Mouse (Mus musculus) cerebellum, adult 2 months (tissue): ENCODE data around the gene Cyp2d26. TPM values are rescaled to one million over a fixed set of nuclear protein-coding genes. Genes with fewer than 3 reads are reported as not detected.
A peak's percentile ranks its signal among the peaks of the same experiment; 100 is the strongest.

Experiments
- DNase-seq, 2 experiments: peaks; one replicate each; pipeline ENCODE4 v3.0.0; 2021
- H3K27ac ChIP-seq: fragments of 200-500 bp; 2 replicates; pipeline ENCODE4 v1.5.1; 2012; ENCODE audit warnings: low read length, control low read depth, inconsistent platforms; ENCODE audit not compliant: insufficient read depth
- H3K27me3 ChIP-seq: fragments of 200-500 bp; 2 replicates; pipeline ENCODE4 v1.6.1; 2012; ENCODE audit warnings: inconsistent platforms, mild to moderate bottlenecking, low read length, moderate library complexity; ENCODE audit not compliant: control insufficient read depth, insufficient read depth
- H3K4me1 ChIP-seq: fragments of 200-500 bp; 2 replicates; pipeline ENCODE4 v1.6.1; 2011; ENCODE audit warnings: low read length; ENCODE audit not compliant: control insufficient read depth, insufficient read depth
- H3K4me3 ChIP-seq: fragments of 200-500 bp; replicated peaks from 2 replicates; pipeline ENCODE3; 2011; ENCODE audit warnings: mild to moderate bottlenecking, low read depth, low read length, control low read depth; ENCODE audit not compliant: insufficient read depth
- CTCF ChIP-seq: fragments of 200-500 bp; IDR thresholded peaks from 2 replicates; pipeline ENCODE4 v1.5.1; 2011; ENCODE audit warnings: low read depth, mild to moderate bottlenecking, control low read depth, low read length, moderate library complexity, borderline replicate concordance; ENCODE audit not compliant: insufficient read depth
- POLR2A ChIP-seq: fragments of 200-500 bp; IDR thresholded peaks from 2 replicates; pipeline ENCODE4 v1.6.1; 2011; ENCODE audit warnings: low read length, control low read depth, borderline replicate concordance; ENCODE audit not compliant: insufficient read depth
- WGBS: fragments of 180-500 bp; shearing (Covaris S2); methylation state at CpG from one replicate; pipeline ENCODE4 v1.1.7; 2018; 5-methylcytosine and 5-hydroxymethylcytosine counted together
- polyA plus RNA-seq: library from polyadenylated mRNA; depleted of rRNA; stranded (reverse); fragments of >200 nt; gene quantifications from 2 replicates; pipeline ENCODE4 v1.2.3, GENCODE M21; 2012; rRNA removed

Gene Cyp2d26
- 0.10 and 0.16 TPM in 2 replicates for polyA plus RNA-seq

DNA sequence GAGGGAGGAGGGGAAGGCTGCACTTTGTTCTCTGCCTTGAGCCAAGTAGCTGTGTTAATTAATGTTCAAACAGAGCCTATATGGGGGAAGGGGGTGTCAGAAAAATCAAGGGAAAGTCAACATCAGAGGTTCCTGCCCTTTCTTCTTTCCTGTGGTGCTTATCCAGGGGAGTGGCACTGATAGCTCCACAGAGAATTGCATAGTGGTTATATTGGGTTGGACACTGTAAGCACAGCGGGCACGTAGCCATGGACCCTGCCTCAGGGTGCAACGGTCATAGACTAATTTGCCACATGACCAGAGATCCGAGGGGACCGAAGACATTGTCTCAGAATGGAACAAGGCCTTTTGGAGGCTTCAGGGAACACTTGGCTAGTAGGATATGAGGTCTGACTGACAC is at the start of gene Cyp2d26:
Cyp2d26 (minus strand) TSS at position 18 of the 400 bp plus-strand sequence.
- Histone ChIP-seq H3K4me3 (no peak within 1 kb of the TSS), H3K27ac (no peak within 1 kb of the TSS), H3K4me1 (no peaks in the 10 kb centered on the region), H3K27me3 (no peaks in the 10 kb centered on the region)
- TF ChIP-seq POLR2A (no peak), CTCF (no peak)
- DNase-seq = no peak
- 67% methylated on average over 5 of the region's 5 CpGs for WGBS

- Histone ChIP-seq H3K27me3 (no peaks in the 10 kb centered on the region), H3K4me3 (no peak overlapping the region), H3K4me1 (no peaks in the 10 kb centered on the region), H3K27ac (no peak overlapping the region)
- WGBS = 96% methylated on average over 3 of the region's 3 CpGs
- TF ChIP-seq CTCF = no peak
- TF ChIP-seq POLR2A = no peak
- DNase-seq = no peak
Observed at GRCm38 (mm10) chr15:82839146-82839545, 45.1 kb upstream of the Cyp2d26 start.

DNA sequence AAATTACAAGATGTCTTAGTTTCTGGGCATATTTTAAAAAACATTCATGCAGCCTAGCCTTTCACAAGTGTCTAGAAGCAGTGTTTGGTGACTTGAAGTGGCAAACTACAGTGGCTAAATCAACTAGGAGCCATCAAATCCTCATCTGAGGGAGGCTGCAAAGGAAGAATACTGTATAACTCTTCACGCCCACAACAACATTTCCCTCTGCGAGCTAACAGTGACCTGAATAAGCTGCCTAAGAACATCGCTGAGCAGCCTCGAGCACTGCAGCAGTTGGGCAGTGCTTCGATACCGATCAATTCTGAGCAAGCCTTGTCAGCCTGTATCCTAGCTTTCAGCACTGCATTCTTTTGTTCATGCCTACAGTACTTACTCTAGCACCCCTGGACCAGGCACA is 35.8 kb upstream of the Cyp2d26 start:
- Histone ChIP-seq H3K4me1 (no peaks in the 10 kb centered on the region; the same call in none of the 2 replicates), H3K27me3 (no peaks in the 10 kb centered on the region), H3K4me3 (no peak overlapping the region), H3K27ac (no peak overlapping the region)
- 83% methylated on average over 6 of the region's 6 CpGs for WGBS
- DNase-seq = no peak
- TF ChIP-seq CTCF (no peak), POLR2A (no peak)

GRCm38 (mm10) chr15:82825866-82826265 is 31.8 kb upstream of the Cyp2d26 start:
- no peak for DNase-seq
- TF ChIP-seq POLR2A (no peak), CTCF (no peak)
- no peaks in the 10 kb centered on the region for H3K27me3 ChIP-seq

GRCm38 (mm10) chr15:82822347-82822746 is 28.3 kb upstream of the Cyp2d26 start:
- H3K27me3 ChIP-seq = no peaks in the 10 kb centered on the region
- no peak for TF ChIP-seq CTCF
- no peak for TF ChIP-seq POLR2A
- H3K4me1 ChIP-seq = no peaks in the 10 kb centered on the region; the same call in 1 of the 2 replicates
- H3K27ac ChIP-seq = no peak overlapping the region
- 40% methylated on average over 4 of the region's 4 CpGs for WGBS
- DNase-seq = no peak
- H3K4me3 ChIP-seq = no peak overlapping the region

More at GRCm38 (mm10) chr15:82825866-82826265, 31.8 kb upstream of the Cyp2d26 start:
- Histone ChIP-seq H3K27ac (no peak overlapping the region), H3K4me3 (no peak overlapping the region), H3K4me1 (no peaks in the 10 kb centered on the region; the same call in none of the 2 replicates)

DNA sequence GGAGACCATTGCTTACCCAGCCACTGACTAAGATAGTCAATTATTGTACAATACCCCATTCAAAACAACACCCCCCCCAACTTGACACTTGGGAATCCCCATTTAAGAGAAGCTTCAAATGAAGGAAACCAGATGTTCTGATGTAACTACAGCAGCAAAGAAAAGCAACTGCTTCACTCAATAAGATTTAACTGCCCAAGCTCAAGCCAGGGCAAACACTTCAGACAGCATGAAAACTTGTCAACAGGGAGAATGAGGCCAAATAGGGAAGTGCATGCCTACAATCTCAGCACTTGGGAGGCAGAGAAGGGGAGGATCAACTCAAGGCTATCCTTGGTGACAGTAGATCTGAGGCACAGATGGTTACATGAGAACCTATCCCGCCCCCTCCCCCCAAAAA is 27.6 kb upstream of the Cyp2d26 start:
- Histone ChIP-seq H3K27ac (no peak overlapping the region), H3K4me3 (no peak overlapping the region), H3K4me1 (no peaks in the 10 kb centered on the region; the same call in 1 of the 2 replicates), H3K27me3 (no peaks in the 10 kb centered on the region)
- no peak for DNase-seq
- TF ChIP-seq CTCF (no peak), POLR2A (no peak)
- 93% methylated on average over 1 of the region's 1 CpGs for WGBS

DNA sequence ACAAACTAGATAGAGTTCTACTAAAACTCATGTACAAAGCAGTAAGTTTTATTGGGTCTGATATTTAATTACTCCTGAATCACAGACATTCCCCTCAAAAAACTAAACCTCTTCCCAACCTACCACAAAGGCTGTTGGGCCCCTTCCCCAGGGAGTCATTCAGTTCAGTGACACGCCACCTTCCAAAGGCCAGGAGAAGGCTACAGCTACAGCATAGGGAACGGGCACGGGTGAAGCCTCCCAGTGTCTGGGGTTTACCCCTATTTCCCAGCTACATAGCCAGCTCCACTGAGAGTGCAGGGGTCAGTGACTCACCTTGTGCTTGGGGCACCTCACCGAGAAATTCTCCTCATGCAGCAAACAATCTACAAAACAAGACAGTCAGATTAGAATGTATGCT is 21.2 kb upstream of the Cyp2d26 start:
- 90% methylated on average over 4 of the region's 4 CpGs for WGBS
- no peaks in the 10 kb centered on the region; the same call in 1 of the 2 replicates for H3K4me1 ChIP-seq
- TF ChIP-seq POLR2A = no peak
- TF ChIP-seq CTCF = no peak
- H3K4me3 ChIP-seq = no peak overlapping the region
- H3K27ac ChIP-seq = no peak overlapping the region
- DNase-seq = no peak
- no peaks in the 10 kb centered on the region for H3K27me3 ChIP-seq

GRCm38 (mm10) chr15:82814806-82815205 is 20.7 kb upstream of the Cyp2d26 start:
- peak; percentile 35 to 66 for DNase-seq
- H3K27ac ChIP-seq = no peak overlapping the region
- no peak overlapping the region for H3K4me3 ChIP-seq
- H3K4me1 ChIP-seq = no peaks in the 10 kb centered on the region; the same call in 1 of the 2 replicates
- no peaks in the 10 kb centered on the region; the same call in 1 of the 2 replicates for H3K27me3 ChIP-seq
- TF ChIP-seq POLR2A (no peak), CTCF (peak; percentile 96)
- 64% methylated on average over 4 of the region's 4 CpGs for WGBS

DNA sequence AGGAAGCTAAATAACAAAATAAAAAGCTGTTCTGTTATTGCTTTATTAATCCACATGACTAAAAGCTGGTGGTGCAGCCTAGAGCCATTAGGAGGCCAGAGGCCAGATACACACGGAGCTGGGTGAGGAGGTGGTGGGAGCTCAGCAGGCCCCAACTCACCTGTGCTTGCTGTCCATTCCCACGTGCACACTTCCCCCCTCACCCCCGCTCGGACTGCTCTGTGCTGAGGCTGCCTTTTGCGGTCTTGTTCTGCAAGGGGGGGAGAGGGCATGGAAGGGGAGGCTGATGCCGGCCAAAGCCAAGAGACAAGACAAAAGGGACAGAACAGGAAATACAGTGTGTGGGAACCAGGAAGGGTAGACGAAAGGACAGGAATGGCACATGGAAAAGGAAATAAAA is 20.2 kb upstream of the Cyp2d26 start:
- WGBS = 90% methylated on average over 7 of the region's 7 CpGs
- H3K27ac ChIP-seq = no peak overlapping the region
- no peaks in the 10 kb centered on the region; the same call in 1 of the 2 replicates for H3K27me3 ChIP-seq
- H3K4me3 ChIP-seq = no peak overlapping the region
- TF ChIP-seq POLR2A = no peak
- no peak for TF ChIP-seq CTCF
- no peaks in the 10 kb centered on the region; the same call in 1 of the 2 replicates for H3K4me1 ChIP-seq
- DNase-seq = no peak
